Mouse (Mus musculus): ENCODE measurements around the gene Mosmo. TPM values are rescaled to one million over a fixed set of nuclear protein-coding genes. Genes with fewer than 3 reads are reported as not detected.

Mosmo gene
- polyA plus RNA-seq, 1 experiment from 2014 or later, result 2.4 TPM

DNA sequence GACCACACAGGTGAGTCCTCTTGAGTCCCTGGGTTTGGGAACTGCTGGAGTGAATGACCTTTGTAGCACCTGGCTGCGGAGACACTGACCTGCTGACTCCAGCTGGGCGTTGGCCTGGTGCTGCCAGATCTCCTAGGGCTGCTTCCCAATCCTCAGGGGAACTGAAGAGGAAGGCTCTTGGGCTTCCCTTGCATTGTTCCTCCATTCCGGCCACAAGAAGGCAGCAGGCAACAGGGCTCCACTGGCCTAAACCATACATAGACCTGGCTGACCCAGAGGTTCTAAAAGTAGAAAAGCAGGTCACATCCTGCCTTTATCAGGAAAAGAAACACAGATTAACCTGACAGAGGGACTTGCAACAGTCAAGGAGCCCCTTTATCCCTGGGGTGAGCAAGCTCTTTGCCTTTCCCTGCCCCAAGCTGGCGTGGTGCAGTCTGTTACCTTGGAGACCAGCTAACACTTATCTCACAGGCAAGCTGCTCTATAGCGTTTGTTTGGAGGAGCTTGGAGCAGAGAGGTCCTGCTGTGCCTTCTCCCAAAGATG is 62.2 kb downstream of the Mosmo start:
- H3K9me3 ChIP-seq (replicated peaks; ENCODE audit: control insufficient read depth, low read length), result no peaks in the 10 kb centered on the region
- H3K9ac ChIP-seq (ENCODE audit: low read depth, low read length), result no peak overlapping the region
- H3K4me3 ChIP-seq (ENCODE audit: low read depth, low read length), result no peak overlapping the region
- WGBS (ENCODE audit: insufficient replicate concordance), result 18% methylated on average over 5 of the region's 5 CpGs
- no peaks in the 10 kb centered on the region; the same call in 1 of the 2 replicates for H3K27me3 ChIP-seq (ENCODE audit: control insufficient read depth, insufficient read depth, low read depth, low read length)
- no peak overlapping the region for H3K27ac ChIP-seq (ENCODE audit: low read length)
- H3K4me2 ChIP-seq (ENCODE audit: low read depth, low read length), result no peak overlapping the region
- ATAC-seq (ENCODE audit: low read depth), result no peak
- no peaks in the 10 kb centered on the region for H3K4me1 ChIP-seq (ENCODE audit: control insufficient read depth, low read depth, low read length)
- no peaks in the 10 kb centered on the region for H3K36me3 ChIP-seq (ENCODE audit: control insufficient read depth, insufficient read depth)

GRCm38 (mm10) chr7:120743366-120744351 is 66.2 kb downstream of the Mosmo start:
- no peak overlapping the region for H3K9ac ChIP-seq (ENCODE audit: low read depth, low read length)
- no peak for ATAC-seq (ENCODE audit: low read depth)
- no peak overlapping the region for H3K4me2 ChIP-seq (ENCODE audit: low read depth, low read length)
- no peaks in the 10 kb centered on the region; the same call in 1 of the 2 replicates for H3K27me3 ChIP-seq (ENCODE audit: control insufficient read depth, insufficient read depth, low read depth, low read length)
- H3K27ac ChIP-seq (ENCODE audit: low read length), result no peak overlapping the region
- H3K9me3 ChIP-seq (replicated peaks; ENCODE audit: control insufficient read depth, low read length), result no peaks in the 10 kb centered on the region
- no peaks in the 10 kb centered on the region for H3K4me1 ChIP-seq (ENCODE audit: control insufficient read depth, low read depth, low read length)
- H3K36me3 ChIP-seq (ENCODE audit: control insufficient read depth, insufficient read depth), result no peaks in the 10 kb centered on the region
- H3K4me3 ChIP-seq (ENCODE audit: low read depth, low read length), result no peak overlapping the region
- WGBS (ENCODE audit: insufficient replicate concordance), result 66% methylated on average over 14 of the region's 14 CpGs

DNA sequence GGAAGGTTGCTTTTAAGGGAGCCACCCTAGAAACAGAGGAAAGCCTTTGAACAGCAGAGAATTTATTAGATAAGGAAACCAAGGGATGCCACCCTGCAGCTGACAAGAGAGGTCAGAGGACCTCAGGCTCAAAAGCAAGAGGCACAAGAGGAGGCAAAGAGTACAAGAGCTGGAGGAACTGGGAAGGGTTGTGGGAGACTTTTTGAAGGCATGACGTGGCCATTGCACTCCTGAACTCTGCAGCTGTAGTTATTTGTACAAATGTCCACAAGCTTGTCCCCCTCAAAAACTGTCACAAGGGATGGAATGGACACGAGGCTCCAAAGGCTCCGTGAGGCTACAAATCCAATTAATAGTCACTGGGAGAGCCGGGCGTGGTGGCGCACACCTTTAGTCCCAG is 67.2 kb downstream of the Mosmo start:
- no peaks in the 10 kb centered on the region for H3K4me1 ChIP-seq (ENCODE audit: control insufficient read depth, low read depth, low read length)
- no peak overlapping the region for H3K9ac ChIP-seq (ENCODE audit: low read depth, low read length)
- no peak for ATAC-seq (ENCODE audit: low read depth)
- no peaks in the 10 kb centered on the region for H3K9me3 ChIP-seq (replicated peaks; ENCODE audit: control insufficient read depth, low read length)
- no peak overlapping the region for H3K27ac ChIP-seq (ENCODE audit: low read length)
- H3K36me3 ChIP-seq (ENCODE audit: control insufficient read depth, insufficient read depth), result no peaks in the 10 kb centered on the region
- no peak overlapping the region for H3K4me3 ChIP-seq (ENCODE audit: low read depth, low read length)
- WGBS (ENCODE audit: insufficient replicate concordance), result 74% methylated on average over 6 of the region's 6 CpGs
- H3K27me3 ChIP-seq (ENCODE audit: control insufficient read depth, insufficient read depth, low read depth, low read length), result no peaks in the 10 kb centered on the region; the same call in 1 of the 2 replicates
- H3K4me2 ChIP-seq (ENCODE audit: low read depth, low read length), result no peak overlapping the region

DNA sequence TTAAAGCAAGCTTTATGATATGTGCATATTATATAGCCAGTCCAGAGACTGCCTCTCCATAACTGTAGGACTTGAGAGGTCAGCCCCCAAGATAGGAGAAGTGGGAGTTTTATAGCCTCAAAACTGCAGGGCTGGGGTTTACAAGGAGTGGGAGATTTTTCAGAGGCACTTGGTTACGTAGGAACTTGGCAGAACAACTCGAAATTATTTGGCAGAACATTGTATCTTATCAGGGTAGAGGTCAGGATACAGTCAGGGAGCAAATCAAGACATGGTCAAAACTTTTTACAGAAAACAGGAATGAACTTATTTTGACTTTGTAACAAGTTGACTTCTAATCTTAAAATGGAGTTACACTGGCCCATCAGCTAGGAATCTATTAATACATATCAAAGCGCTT is 68.6 kb downstream of the Mosmo start:
- no peak overlapping the region for H3K27ac ChIP-seq (ENCODE audit: low read length)
- no peak overlapping the region for H3K4me3 ChIP-seq (ENCODE audit: low read depth, low read length)
- no peaks in the 10 kb centered on the region; the same call in 1 of the 2 replicates for H3K27me3 ChIP-seq (ENCODE audit: control insufficient read depth, insufficient read depth, low read depth, low read length)
- H3K4me2 ChIP-seq (ENCODE audit: low read depth, low read length), result no peak overlapping the region
- H3K9ac ChIP-seq (ENCODE audit: low read depth, low read length), result no peak overlapping the region
- no peaks in the 10 kb centered on the region for H3K9me3 ChIP-seq (replicated peaks; ENCODE audit: control insufficient read depth, low read length)
- WGBS (ENCODE audit: insufficient replicate concordance), result 49% methylated on average over 3 of the region's 3 CpGs
- ATAC-seq (ENCODE audit: low read depth), result no peak
- no peaks in the 10 kb centered on the region for H3K36me3 ChIP-seq (ENCODE audit: control insufficient read depth, insufficient read depth)
- H3K4me1 ChIP-seq (ENCODE audit: control insufficient read depth, low read depth, low read length), result no peaks in the 10 kb centered on the region

DNA sequence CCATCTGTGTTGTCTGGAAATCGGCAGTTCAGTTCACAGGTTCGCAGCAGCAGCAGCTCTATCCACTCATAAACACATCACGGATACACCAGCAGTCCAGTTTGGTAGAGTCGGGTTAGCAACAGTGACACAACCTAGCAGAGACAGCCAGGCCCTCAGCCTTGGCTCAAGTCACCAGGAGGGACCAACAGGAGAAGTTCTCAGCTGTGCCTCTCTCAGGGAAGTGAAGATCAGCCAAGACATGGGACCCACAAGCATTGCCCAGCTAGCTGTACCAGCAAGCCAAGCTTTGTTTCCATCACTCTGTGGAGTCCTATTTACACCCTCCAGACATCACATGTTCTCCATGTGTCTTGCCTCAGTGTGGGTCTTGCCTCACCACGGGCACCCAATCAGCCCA is 69.4 kb downstream of the Mosmo start:
- Histone ChIP-seq H3K36me3 (ENCODE audit: control insufficient read depth, insufficient read depth) (no peaks in the 10 kb centered on the region), H3K4me1 (ENCODE audit: control insufficient read depth, low read depth, low read length) (no peaks in the 10 kb centered on the region), H3K4me2 (ENCODE audit: low read depth, low read length) (no peak overlapping the region), H3K9me3 (replicated peaks; ENCODE audit: control insufficient read depth, low read length) (no peaks in the 10 kb centered on the region), H3K27ac (ENCODE audit: low read length) (no peak overlapping the region), H3K9ac (ENCODE audit: low read depth, low read length) (no peak overlapping the region), H3K27me3 (ENCODE audit: control insufficient read depth, insufficient read depth, low read depth, low read length) (no peaks in the 10 kb centered on the region; the same call in 1 of the 2 replicates), H3K4me3 (ENCODE audit: low read depth, low read length) (no peak overlapping the region)
- WGBS (ENCODE audit: insufficient replicate concordance), result 57% methylated on average over 5 of the region's 5 CpGs
- ATAC-seq (ENCODE audit: low read depth), result no peak

GRCm38 (mm10) chr7:120748478-120748877 is 71.1 kb downstream of the Mosmo start:
- no peaks in the 10 kb centered on the region for H3K36me3 ChIP-seq (ENCODE audit: control insufficient read depth, insufficient read depth)

DNA sequence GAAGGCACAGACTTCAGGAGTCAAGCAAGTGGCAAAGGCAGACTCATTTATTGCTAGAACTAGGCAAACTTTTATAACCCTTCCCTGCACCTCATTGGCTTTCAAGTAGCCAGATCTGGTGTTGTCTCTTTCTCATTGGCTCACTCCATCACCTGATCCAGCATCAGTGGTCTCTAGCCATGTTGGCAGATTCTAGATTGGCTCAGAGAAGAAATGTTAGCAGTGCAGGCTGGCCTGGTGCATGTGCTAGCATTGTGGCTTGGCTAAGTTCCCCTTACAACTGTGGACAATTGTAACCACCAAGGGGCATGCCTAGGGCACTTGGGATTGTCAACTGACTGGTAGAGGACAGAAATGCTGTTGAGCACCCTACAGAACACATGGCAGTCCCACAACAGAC is 73.9 kb downstream of the Mosmo start:
- Histone ChIP-seq H3K27ac (ENCODE audit: low read length) (no peak overlapping the region), H3K9ac (ENCODE audit: low read depth, low read length) (no peak overlapping the region), H3K27me3 (ENCODE audit: control insufficient read depth, insufficient read depth, low read depth, low read length) (no peaks in the 10 kb centered on the region), H3K4me3 (ENCODE audit: low read depth, low read length) (no peak overlapping the region), H3K9me3 (replicated peaks; ENCODE audit: control insufficient read depth, low read length) (no peaks in the 10 kb centered on the region), H3K36me3 (ENCODE audit: control insufficient read depth, insufficient read depth) (no peaks in the 10 kb centered on the region), H3K4me1 (ENCODE audit: control insufficient read depth, low read depth, low read length) (no peaks in the 10 kb centered on the region), H3K4me2 (ENCODE audit: low read depth, low read length) (no peak overlapping the region)
- ATAC-seq (ENCODE audit: low read depth), result no peak

More at GRCm38 (mm10) chr7:120748478-120748877, 71.1 kb downstream of the Mosmo start:
- ATAC-seq (ENCODE audit: low read depth), result no peak
- no peak overlapping the region for H3K4me3 ChIP-seq (ENCODE audit: low read depth, low read length)
- H3K4me2 ChIP-seq (ENCODE audit: low read depth, low read length), result no peak overlapping the region
- no peaks in the 10 kb centered on the region for H3K27me3 ChIP-seq (ENCODE audit: control insufficient read depth, insufficient read depth, low read depth, low read length)
- no peaks in the 10 kb centered on the region for H3K4me1 ChIP-seq (ENCODE audit: control insufficient read depth, low read depth, low read length)
- no peak overlapping the region for H3K27ac ChIP-seq (ENCODE audit: low read length)
- H3K9me3 ChIP-seq (replicated peaks; ENCODE audit: control insufficient read depth, low read length), result no peaks in the 10 kb centered on the region
- H3K9ac ChIP-seq (ENCODE audit: low read depth, low read length), result no peak overlapping the region

GRCm38 (mm10) chr7:120751906-120752305 is 74.5 kb downstream of the Mosmo start:
- H3K4me2 ChIP-seq (ENCODE audit: low read depth, low read length), result no peak overlapping the region
- no peaks in the 10 kb centered on the region for H3K4me1 ChIP-seq (ENCODE audit: control insufficient read depth, low read depth, low read length)
- WGBS (ENCODE audit: insufficient replicate concordance), result 61% methylated on average over 7 of the region's 7 CpGs
- no peak for ATAC-seq (ENCODE audit: low read depth)
- no peaks in the 10 kb centered on the region for H3K27me3 ChIP-seq (ENCODE audit: control insufficient read depth, insufficient read depth, low read depth, low read length)
- no peak overlapping the region for H3K9ac ChIP-seq (ENCODE audit: low read depth, low read length)
- H3K9me3 ChIP-seq (replicated peaks; ENCODE audit: control insufficient read depth, low read length), result no peaks in the 10 kb centered on the region
- no peak overlapping the region for H3K27ac ChIP-seq (ENCODE audit: low read length)
- H3K36me3 ChIP-seq (ENCODE audit: control insufficient read depth, insufficient read depth), result no peaks in the 10 kb centered on the region
- H3K4me3 ChIP-seq (ENCODE audit: low read depth, low read length), result no peak overlapping the region

- Histone ChIP-seq H3K4me1 (ENCODE audit: control insufficient read depth, low read depth, low read length) (no peaks in the 10 kb centered on the region), H3K27ac (ENCODE audit: low read length) (no peak overlapping the region), H3K4me2 (ENCODE audit: low read depth, low read length) (no peak overlapping the region), H3K9ac (ENCODE audit: low read depth, low read length) (no peak overlapping the region), H3K9me3 (replicated peaks; ENCODE audit: control insufficient read depth, low read length) (no peaks in the 10 kb centered on the region), H3K27me3 (ENCODE audit: control insufficient read depth, insufficient read depth, low read depth, low read length) (no peaks in the 10 kb centered on the region), H3K4me3 (ENCODE audit: low read depth, low read length) (no peak overlapping the region), H3K36me3 (ENCODE audit: control insufficient read depth, insufficient read depth) (no peaks in the 10 kb centered on the region)
- WGBS (ENCODE audit: insufficient replicate concordance), result 4% methylated on average over 5 of the region's 5 CpGs
- ATAC-seq (ENCODE audit: low read depth), result peak; percentile 47; the same call in 1 of the 2 replicates
Observed at GRCm38 (mm10) chr7:120754671-120755070, 77.3 kb downstream of the Mosmo start.

Measured in liver, embryonic 16.5 days (tissue).